Mouse (Mus musculus) liver, adult (tissue): ENCODE measurements at regions not wholly inside any gene's neighbourhood (a gene's known extent, or its start where the extent isn't known, plus 50 kb on each side); places are given as distances from the start of the nearest gene placed in this dataset.

Source experiments
- GATA4 ChIP-seq: IDR thresholded peaks from 2 replicates; pipeline ENCODE4 v1.6.1; 2014; ENCODE audit warnings: mild to moderate bottlenecking, low read length; ENCODE audit not compliant: insufficient replicate concordance

DNA sequence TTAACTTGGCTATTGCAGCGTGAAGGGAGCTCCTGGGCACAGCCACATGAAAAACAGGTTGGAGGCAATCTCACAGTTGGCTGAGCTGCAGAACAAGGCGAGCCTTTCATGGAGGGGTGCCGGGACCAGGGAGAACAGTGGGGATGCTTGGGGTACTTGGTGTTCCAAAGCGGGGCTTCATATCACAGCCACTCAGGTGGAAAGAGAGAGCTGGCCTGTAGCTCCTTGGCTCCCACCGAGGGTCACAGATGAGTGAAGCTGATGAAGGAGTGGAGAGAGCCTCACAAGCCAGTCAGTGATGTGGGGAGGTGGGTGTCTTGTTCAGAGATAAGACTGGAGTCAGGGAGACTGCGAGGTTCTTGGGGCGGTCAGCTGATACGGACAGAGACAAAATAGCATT, 241.2 kb downstream of the Wdr11 start:
- no peak for TF ChIP-seq GATA4

DNA sequence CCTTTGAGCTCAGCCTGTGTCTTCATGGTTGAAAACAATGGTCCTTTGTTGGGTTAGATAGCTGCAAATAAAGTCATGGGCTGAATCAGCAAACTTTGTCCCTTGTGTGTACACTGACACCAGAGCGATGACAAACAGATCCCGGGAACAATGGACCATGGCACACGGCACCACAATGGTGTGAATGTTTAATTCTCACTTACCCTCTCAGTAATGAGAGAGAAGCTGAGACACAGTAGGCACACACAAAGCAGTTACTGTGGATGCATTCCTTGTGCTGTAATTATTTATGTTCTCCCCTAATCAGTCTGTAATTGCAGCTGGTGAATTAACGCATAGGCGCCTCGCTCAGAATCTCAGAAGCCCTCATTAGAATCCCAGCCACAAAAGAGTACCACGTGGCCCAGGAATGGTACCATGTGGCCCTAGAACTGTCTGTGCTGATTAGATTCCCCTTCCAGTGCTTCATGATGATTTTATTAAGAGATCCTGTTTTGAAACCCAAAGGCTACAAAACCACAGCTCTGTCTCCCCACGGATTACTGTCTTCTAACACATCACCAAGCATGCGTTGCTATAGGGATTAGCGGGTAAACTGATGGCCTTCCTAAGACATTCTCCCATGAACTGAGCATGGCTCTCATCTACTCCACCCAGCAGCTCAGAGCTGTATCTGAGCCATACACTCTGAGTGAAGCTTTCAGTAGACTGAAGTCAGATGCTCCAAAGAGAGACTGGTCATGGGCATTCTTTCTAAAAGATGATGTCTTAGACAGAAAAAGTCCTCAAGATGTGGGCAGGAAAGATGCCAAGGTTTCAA, 250.8 kb downstream of the Wdr11 start:
- TF ChIP-seq GATA4, result no peak

DNA sequence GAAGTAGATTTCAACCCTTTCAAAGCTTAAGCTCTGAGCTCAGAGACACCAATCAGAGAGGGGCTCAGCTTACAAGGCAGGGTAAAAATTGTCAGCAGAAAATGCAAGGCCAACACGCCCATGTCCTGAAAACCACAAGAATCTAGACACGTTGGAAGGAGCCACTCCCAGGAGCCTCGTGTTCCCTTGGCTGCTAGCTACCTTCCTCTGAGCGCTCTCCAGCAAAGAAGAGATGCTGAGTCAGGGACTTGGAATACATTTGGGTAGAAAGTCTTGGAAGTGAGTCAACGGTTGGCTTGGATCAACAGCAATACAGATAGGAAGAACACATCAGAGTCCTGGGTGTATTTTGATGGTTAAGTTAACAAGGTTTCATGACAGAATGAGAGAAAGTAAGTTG, 255.5 kb downstream of the Wdr11 start:
- no peak for TF ChIP-seq GATA4

- TF ChIP-seq GATA4, result no peak
Observed at GRCm38 (mm10) chr7:129853596-129853995, 261.9 kb downstream of the Wdr11 start.

DNA sequence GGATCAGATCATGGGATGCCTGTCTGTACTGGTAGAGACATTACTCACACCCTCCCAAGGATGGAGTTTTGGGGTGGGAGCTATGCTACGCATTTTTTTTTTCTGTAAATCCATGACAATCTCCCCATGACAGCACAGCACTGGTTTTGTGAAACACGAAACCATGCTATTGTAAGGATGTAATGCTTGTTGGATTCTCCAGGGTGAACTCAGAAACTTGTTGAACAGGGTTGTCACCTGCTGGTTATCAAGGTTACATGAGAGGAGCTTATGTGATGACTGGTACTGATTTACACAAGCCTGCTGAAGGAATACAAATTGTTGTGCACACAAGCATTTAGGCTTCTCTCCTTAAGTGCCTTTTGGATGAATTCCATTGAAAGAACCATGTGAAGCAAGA, 263.3 kb downstream of the Wdr11 start:
- TF ChIP-seq GATA4, result no peak

DNA sequence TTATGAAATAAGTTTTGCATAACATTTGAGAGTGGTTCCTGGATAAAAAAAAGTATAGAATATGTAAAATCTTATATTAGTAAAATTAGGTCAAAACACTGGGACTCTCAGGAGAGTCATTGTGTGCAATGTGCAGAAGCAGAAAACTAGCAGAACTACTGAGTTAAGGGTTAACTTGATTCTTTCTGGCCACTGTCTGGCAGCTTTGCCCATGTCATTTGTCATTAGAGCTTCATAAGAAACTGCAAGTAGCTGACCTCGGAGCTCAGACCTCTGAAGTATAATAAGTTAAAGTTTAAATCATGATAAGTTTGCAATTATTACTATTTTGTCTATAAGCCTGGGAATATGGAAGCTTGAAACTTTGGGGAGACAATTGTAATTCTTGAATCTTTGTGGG, 271.3 kb downstream of the Wdr11 start:
- TF ChIP-seq GATA4, result no peak

- TF ChIP-seq GATA4, result no peak
Observed at GRCm38 (mm10) chr7:129865536-129865935, 273.9 kb downstream of the Wdr11 start.

DNA sequence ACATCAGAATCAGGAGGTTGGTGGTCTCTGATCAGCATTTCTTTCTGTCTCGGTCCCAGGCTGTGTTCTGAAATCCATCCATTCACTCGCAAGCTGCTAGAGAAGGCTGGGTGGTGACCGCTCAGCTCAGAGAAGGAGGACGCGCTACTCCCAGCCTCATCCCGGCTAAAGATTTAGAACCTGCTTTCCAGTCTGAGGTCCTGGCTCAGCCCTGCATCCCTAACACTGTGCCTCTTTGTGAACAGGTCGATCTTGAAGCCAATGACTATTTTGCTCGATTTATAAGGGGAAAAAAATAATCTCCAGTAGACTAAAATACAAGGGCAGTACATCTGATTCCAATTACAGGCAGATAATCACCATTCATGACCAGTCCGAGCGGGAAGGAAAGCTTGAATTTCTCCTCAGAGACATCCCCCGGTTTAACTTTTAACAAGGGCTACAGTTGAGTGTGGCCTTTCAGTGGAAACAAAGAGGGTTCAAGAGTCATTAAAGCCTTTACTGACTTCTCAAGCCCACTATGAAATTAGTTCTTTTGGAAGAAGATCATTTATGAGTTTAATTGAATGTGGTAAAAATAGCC, 280.6 kb downstream of the Wdr11 start:
- no peak for TF ChIP-seq GATA4

GRCm38 (mm10) chr7:129876202-129876851, 284.7 kb downstream of the Wdr11 start:
- no peak for TF ChIP-seq GATA4

DNA sequence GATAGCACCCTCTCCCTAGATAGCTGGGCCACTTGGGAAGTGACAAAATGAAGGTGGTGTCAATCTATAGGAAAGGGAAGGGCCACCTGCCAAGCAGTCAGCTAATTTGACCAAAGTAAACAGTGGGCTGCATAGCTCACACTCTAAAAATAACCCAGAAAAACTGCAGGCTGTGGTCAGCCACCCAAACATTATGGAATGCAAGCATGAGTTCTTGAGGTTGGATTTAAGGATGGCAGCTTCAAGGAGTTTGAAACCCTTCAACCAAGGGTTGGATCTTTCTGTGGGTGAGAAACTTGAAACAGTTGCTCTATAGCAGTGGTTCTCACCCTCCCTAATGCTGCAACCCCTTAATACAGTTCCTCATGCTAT, 285.2 kb downstream of the Wdr11 start:
- TF ChIP-seq GATA4, result no peak

DNA sequence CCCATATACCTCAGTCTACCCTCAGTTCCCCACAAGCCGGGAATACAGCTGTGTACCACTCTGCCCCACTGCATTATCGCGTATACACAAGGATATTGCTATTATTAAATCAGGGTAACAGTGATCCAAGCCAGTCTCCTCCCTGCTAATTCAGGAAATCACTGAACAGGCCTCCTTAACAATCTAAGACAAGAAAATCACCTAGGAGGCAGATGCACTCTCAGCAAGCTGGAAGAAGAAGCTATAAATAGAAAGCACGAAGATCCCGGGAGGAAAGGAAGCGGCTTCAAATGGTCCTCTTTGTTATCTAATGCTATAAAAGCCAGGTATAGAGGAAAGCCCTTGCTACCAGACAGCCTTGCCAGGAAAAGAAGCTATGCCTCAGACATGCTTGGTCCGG, 304.6 kb downstream of the Wdr11 start:
- TF ChIP-seq GATA4, result no peak

- no peak for TF ChIP-seq GATA4
Observed at GRCm38 (mm10) chr7:129897511-129897910, 305.8 kb downstream of the Wdr11 start.

- no peak for TF ChIP-seq GATA4
Observed at GRCm38 (mm10) chr7:129902256-129902655, 310.6 kb downstream of the Wdr11 start.

DNA sequence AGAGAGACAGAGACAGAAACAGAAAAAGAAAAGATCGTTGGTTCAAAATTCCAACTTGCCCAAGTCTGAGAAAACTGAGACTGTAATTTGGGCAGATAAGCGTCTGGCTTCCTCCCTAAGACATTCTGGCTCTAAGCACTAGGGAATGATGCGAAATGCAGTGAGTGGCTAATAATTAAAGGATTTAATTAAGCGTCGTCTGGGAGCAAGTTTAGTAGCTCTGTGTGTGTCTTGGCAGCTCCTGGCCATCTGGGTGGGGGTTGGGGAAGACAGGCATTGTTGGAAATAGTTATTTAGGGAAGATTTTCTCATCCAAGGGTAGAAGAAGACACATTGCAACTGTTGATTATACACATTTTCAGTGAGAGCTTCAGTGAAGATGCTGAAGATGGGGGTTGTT, 311.5 kb downstream of the Wdr11 start:
- no peak for TF ChIP-seq GATA4

DNA sequence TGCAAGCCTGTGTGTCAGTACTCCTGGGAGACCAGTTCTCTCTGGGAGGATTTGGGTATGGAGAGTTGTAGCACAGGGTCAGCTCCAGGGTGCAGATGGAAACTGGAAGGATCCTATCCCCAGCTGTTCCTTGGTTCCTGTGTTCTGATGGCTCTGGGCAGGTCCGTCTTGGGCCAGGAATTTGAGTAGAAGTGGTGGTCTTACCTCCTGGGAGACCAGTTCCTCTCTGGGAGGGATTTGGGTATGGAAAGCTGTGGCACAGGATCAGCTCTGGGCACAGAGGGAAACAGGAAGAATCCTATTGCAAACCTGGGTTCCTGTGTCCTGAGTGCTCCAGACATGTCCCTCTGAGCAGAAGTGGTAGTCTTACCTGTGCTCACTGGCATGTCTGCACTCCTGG, 314.5 kb downstream of the Wdr11 start:
- TF ChIP-seq GATA4, result no peak

DNA sequence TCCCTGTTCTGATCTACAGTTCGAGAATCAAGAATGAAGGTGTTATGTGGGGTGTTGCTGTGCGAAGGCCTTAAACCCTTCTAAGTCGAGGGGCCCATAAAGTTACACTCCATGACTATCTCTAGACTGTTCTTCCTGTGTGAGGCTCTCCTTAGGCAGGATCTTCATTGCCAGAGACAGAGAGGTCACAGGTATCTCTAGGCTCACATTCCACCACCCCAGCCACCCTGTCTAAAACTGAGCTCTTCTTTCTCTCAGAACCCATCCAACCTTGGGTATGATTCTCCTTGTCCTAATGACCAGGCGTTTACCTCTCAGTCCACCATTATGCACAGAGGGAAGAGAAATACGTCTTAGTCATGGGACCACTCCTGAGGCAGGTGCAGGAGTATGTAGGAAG, 317.2 kb downstream of the Wdr11 start:
- no peak for TF ChIP-seq GATA4
